Mouse (Mus musculus) intestine, embryonic 14.5 days (tissue): ENCODE results near the gene Nkx2-5. TPM values are rescaled to one million over a fixed set of nuclear protein-coding genes. Genes with fewer than 3 reads are reported as not detected.

Source experiments
- ATAC-seq: fragments of 200-750 bp; cut with Nextera tagmentation; replicated peaks from 2 replicates; pipeline ENCODE4 v1.8.0; 2017; ENCODE audit warnings: low read depth, moderate number of reproducible peaks, moderate TSS enrichment, moderate library complexity; ENCODE audit not compliant: low FRiP score, low TSS enrichment
- DNase-seq: peaks from one replicate; pipeline ENCODE4 v3.0.0-alpha.2; 2018; ENCODE audit warnings: low spot score
- H3K27ac ChIP-seq: fragments of 300-500 bp; sonication (generic); 2 replicates; pipeline ENCODE4 v1.5.1; 2014; ENCODE audit warnings: low read depth, mild to moderate bottlenecking, control low read depth
- H3K27me3 ChIP-seq: fragments of 300-500 bp; sonication (generic); replicated peaks from 2 replicates; pipeline ENCODE4 v1.6.1; 2014; ENCODE audit warnings: low read length, control low read depth; ENCODE audit not compliant: control insufficient read depth, insufficient read depth
- H3K36me3 ChIP-seq: fragments of 300-500 bp; sonication (generic); 2 replicates; pipeline ENCODE4 v1.6.1; 2014; ENCODE audit warnings: low read length, control low read depth; ENCODE audit not compliant: control insufficient read depth, insufficient read depth
- H3K4me1 ChIP-seq: fragments of 300-500 bp; sonication (generic); replicated peaks from 2 replicates; pipeline ENCODE4 v1.6.1; 2014; ENCODE audit warnings: low read length, control low read depth, mixed read lengths; ENCODE audit not compliant: control insufficient read depth, insufficient read depth
- H3K4me2 ChIP-seq: fragments of 300-500 bp; sonication (generic); 2 replicates; pipeline ENCODE4 v1.6.1; 2014; ENCODE audit warnings: low read length
- H3K4me3 ChIP-seq: fragments of 300-500 bp; sonication (generic); 2 replicates; pipeline ENCODE4 v1.5.1; 2014; ENCODE audit warnings: low read depth, low read length, control low read depth, mixed read lengths
- H3K9ac ChIP-seq: fragments of 300-500 bp; sonication (generic); 2 replicates; pipeline ENCODE4 v1.6.1; 2014; ENCODE audit warnings: mild to moderate bottlenecking, low read length
- H3K9me3 ChIP-seq: fragments of 300-500 bp; sonication (generic); 2 replicates; pipeline ENCODE4 v1.6.1; 2016; ENCODE audit warnings: low read length, control low read depth; ENCODE audit not compliant: control insufficient read depth
- WGBS: fragments of 180-500 bp; shearing (Covaris S2); extraction: QIAGEN DNeasy Blood & Tissue Kit; methylation state at CpG from one replicate; pipeline ENCODE4 v1.1.7; 2014; 5-methylcytosine and 5-hydroxymethylcytosine counted together
- polyA plus RNA-seq: library from polyadenylated mRNA; unstranded; fragments of >200 nt; fragmentation: Nextera tagmentation; extraction: Ambion mirVana; gene quantifications from 2 replicates; pipeline ENCODE4 v1.2.1, GENCODE M21; 2014

Gene Nkx2-5
- polyA plus RNA-seq, 1 experiment from 2014 or later: 0.11 TPM

- no peaks in the 10 kb centered on the region for H3K9me3 ChIP-seq
- no peaks in the 10 kb centered on the region for H3K36me3 ChIP-seq
- WGBS: 4% methylated on average over 6 of the region's 6 CpGs
- no peak for DNase-seq
- H3K27me3 ChIP-seq: peaks cover 96% of the 10 kb centered on the region
- no peak for ATAC-seq
- no peak overlapping the region for H3K4me3 ChIP-seq
- no peak overlapping the region for H3K27ac ChIP-seq
- H3K4me1 ChIP-seq: peaks cover 7% of the 10 kb centered on the region; the same call in 1 of the 2 replicates
- H3K9ac ChIP-seq: no peak overlapping the region
- no peak overlapping the region for H3K4me2 ChIP-seq
These were observed 3.4 kb upstream of the Nkx2-5 start for GRCm38 (mm10) chr17:26848236-26848635.

GRCm38 (mm10) chr17:26847801-26848200, 3.0 kb upstream of the Nkx2-5 start:
- 1% methylated on average over 5 of the region's 5 CpGs for WGBS
- DNase-seq (no peak), ATAC-seq (no peak)
- no peaks in the 10 kb centered on the region for H3K9me3 ChIP-seq
- no peak overlapping the region for H3K9ac ChIP-seq
- H3K4me1 ChIP-seq: peaks cover 7% of the 10 kb centered on the region; the same call in 1 of the 2 replicates
- H3K27ac ChIP-seq: no peak overlapping the region
- no peak overlapping the region for H3K4me3 ChIP-seq
- H3K27me3 ChIP-seq: peaks cover 97% of the 10 kb centered on the region
- no peaks in the 10 kb centered on the region for H3K36me3 ChIP-seq
- H3K4me2 ChIP-seq: no peak overlapping the region

GRCm38 (mm10) chr17:26846411-26846810, 1.6 kb upstream of the Nkx2-5 start:
- 11% methylated on average over 8 of the region's 8 CpGs for WGBS
- no peak overlapping the region for H3K4me3 ChIP-seq
- H3K4me1 ChIP-seq: peaks cover 7% of the 10 kb centered on the region; the same call in 1 of the 2 replicates
- H3K27ac ChIP-seq: no peak overlapping the region
- no peak for DNase-seq
- H3K9ac ChIP-seq: no peak overlapping the region
- H3K27me3 ChIP-seq: peaks cover 98% of the 10 kb centered on the region
- H3K36me3 ChIP-seq: no peaks in the 10 kb centered on the region
- no peaks in the 10 kb centered on the region for H3K9me3 ChIP-seq
- ATAC-seq: no peak
- H3K4me2 ChIP-seq: no peak overlapping the region

GRCm38 (mm10) chr17:26845149-26846050, 591 bp upstream of the Nkx2-5 start:
- WGBS: 7% methylated on average over 14 of the region's 14 CpGs
- DNase-seq: no peak
- no peak overlapping the region for H3K9ac ChIP-seq
- peaks cover 98% of the 10 kb centered on the region for H3K27me3 ChIP-seq
- no peak overlapping the region for H3K27ac ChIP-seq
- H3K4me3 ChIP-seq: no peak overlapping the region
- ATAC-seq: no peak
- H3K4me1 ChIP-seq: peaks cover 7% of the 10 kb centered on the region; the same call in 1 of the 2 replicates
- H3K4me2 ChIP-seq: no peak overlapping the region
- no peaks in the 10 kb centered on the region for H3K36me3 ChIP-seq
- no peaks in the 10 kb centered on the region for H3K9me3 ChIP-seq

- no peak for ATAC-seq
- no peak overlapping the region for H3K4me2 ChIP-seq
- H3K9ac ChIP-seq: no peak overlapping the region
- peaks cover 98% of the 10 kb centered on the region for H3K27me3 ChIP-seq
- no peak overlapping the region for H3K4me3 ChIP-seq
- H3K36me3 ChIP-seq: no peaks in the 10 kb centered on the region
- no peak overlapping the region for H3K27ac ChIP-seq
- peak; percentile 75 for DNase-seq
- no peaks in the 10 kb centered on the region for H3K4me1 ChIP-seq
- H3K9me3 ChIP-seq: no peaks in the 10 kb centered on the region
- 0% methylated on average over 36 of the region's 36 CpGs for WGBS
These were observed 398 bp downstream of the Nkx2-5 start for GRCm38 (mm10) chr17:26844371-26844851.

GRCm38 (mm10) chr17:26843696-26844236, 1.0 kb downstream of the Nkx2-5 start:
- Histone ChIP-seq H3K4me2 (no peak overlapping the region), H3K27me3 (peaks cover 99% of the 10 kb centered on the region), H3K4me1 (no peaks in the 10 kb centered on the region), H3K9me3 (no peaks in the 10 kb centered on the region), H3K4me3 (no peak overlapping the region), H3K9ac (no peak overlapping the region), H3K36me3 (no peaks in the 10 kb centered on the region), H3K27ac (no peak overlapping the region)
- ATAC-seq (no peak), DNase-seq (no peak)
- WGBS: 2% methylated on average over 7 of the region's 7 CpGs

- no peak overlapping the region for H3K9ac ChIP-seq
- no peak overlapping the region for H3K27ac ChIP-seq
- H3K27me3 ChIP-seq: peaks cover 99% of the 10 kb centered on the region
- no peaks in the 10 kb centered on the region for H3K4me1 ChIP-seq
- H3K4me2 ChIP-seq: no peak overlapping the region
- no peaks in the 10 kb centered on the region for H3K9me3 ChIP-seq
- WGBS: 2% methylated on average over 14 of the region's 14 CpGs
- ATAC-seq (no peak), DNase-seq (no peak)
- no peaks in the 10 kb centered on the region for H3K36me3 ChIP-seq
- H3K4me3 ChIP-seq: no peak overlapping the region
These were observed 1.6 kb downstream of the Nkx2-5 start for GRCm38 (mm10) chr17:26843229-26843567.

GRCm38 (mm10) chr17:26842431-26843228, 2.2 kb downstream of the Nkx2-5 start:
- DNase-seq (no peak), ATAC-seq (no peak)
- WGBS: 11% methylated on average over 9 of the region's 9 CpGs

More at GRCm38 (mm10) chr17:26842431-26843228, 2.2 kb downstream of the Nkx2-5 start:
- Histone ChIP-seq H3K4me3 (no peak overlapping the region), H3K27me3 (peaks cover 99% of the 10 kb centered on the region), H3K4me1 (no peaks in the 10 kb centered on the region), H3K27ac (no peak overlapping the region), H3K9me3 (no peaks in the 10 kb centered on the region), H3K36me3 (no peaks in the 10 kb centered on the region), H3K4me2 (no peak overlapping the region), H3K9ac (no peak overlapping the region)
